In genomic region chr9:94368231-94368936, GRCm38 (mm10) we compare ENCODE assay signal across 20 mouse cellular contexts.
"Had no signal": no experiment of that assay in that cellular context is flagged by ENCODE, and none has a peak within 500 bp of the region (broad histone marks: within the 10 kb centered on the region; RNA-seq: fewer than 3 reads in every experiment).

No protein-coding gene starts in this region.

- H3K27ac ChIP-seq: liver, embryonic 13.5 days; liver, embryonic 15.5 days; lung, embryonic 15.5 days; midbrain, embryonic 10.5 days; midbrain, embryonic 12.5 days; neural tube, embryonic 13.5 days; neural tube, embryonic 15.5 days had no signal

- H3K9me3 ChIP-seq: liver, embryonic 13.5 days; liver, embryonic 15.5 days; lung, embryonic 15.5 days; midbrain, embryonic 10.5 days; midbrain, embryonic 12.5 days; neural tube, embryonic 13.5 days; neural tube, embryonic 15.5 days had no signal

- H3K36me3 ChIP-seq: liver, embryonic 13.5 days; liver, embryonic 15.5 days; lung, embryonic 15.5 days; midbrain, embryonic 10.5 days; midbrain, embryonic 12.5 days; neural tube, embryonic 13.5 days; neural tube, embryonic 15.5 days had no signal

- H3K4me3 ChIP-seq: liver, embryonic 13.5 days; liver, embryonic 15.5 days; lung, embryonic 15.5 days; midbrain, embryonic 10.5 days; midbrain, embryonic 12.5 days; myocyte; neural tube, embryonic 13.5 days; neural tube, embryonic 15.5 days had no signal

- ATAC-seq: midbrain, embryonic 16.5 days had no signal

- H3K4me2 ChIP-seq: liver, embryonic 13.5 days; liver, embryonic 15.5 days; lung, embryonic 15.5 days; midbrain, embryonic 12.5 days; neural tube, embryonic 13.5 days; neural tube, embryonic 15.5 days had no signal

- H3K9ac ChIP-seq: liver, embryonic 13.5 days; liver, embryonic 15.5 days; lung, embryonic 15.5 days; midbrain, embryonic 12.5 days; neural tube, embryonic 13.5 days; neural tube, embryonic 15.5 days had no signal

- H3K27me3 ChIP-seq: liver, embryonic 13.5 days; liver, embryonic 15.5 days; lung, embryonic 15.5 days; midbrain, embryonic 12.5 days; neural tube, embryonic 13.5 days; neural tube, embryonic 15.5 days had no signal

- DNase-seq: liver, embryonic 13.5 days; lung, adult 18-20 months; lung, postnatal 10 days; midbrain, embryonic 14.5 days; retina, postnatal 1 day; right cerebral cortex, adult 18-20 months; right cerebral cortex, postnatal 25 days; right cerebral cortex, postnatal 4 days; spleen, adult 18-20 months; thymus, adult 18-20 months; thymus, postnatal 14 days; thymus, postnatal 36 days had no signal

- H3K4me1 ChIP-seq: liver, embryonic 13.5 days; liver, embryonic 15.5 days; lung, embryonic 15.5 days; midbrain, embryonic 10.5 days; neural tube, embryonic 13.5 days; neural tube, embryonic 15.5 days had no signal
